Mouse (Mus musculus): ENCODE measurements around the gene Myo18b. TPM values are rescaled to one million over a fixed set of nuclear protein-coding genes. Genes with fewer than 3 reads are reported as not detected.

The Myo18b gene
- total and polyA plus RNA-seq, 3 experiments = not detected

GRCm38 (mm10) chr5:112771376-112771901, 124.7 kb downstream of the Myo18b start:
- Histone ChIP-seq H3K4me3 (replicated peaks in 1 of 3; ENCODE audit: low read depth in 2 of 3, low read length in 2 of 3, poor library complexity in 1 of 3) (no peak overlapping the region), H3K9me3 (replicated peaks; ENCODE audit: low read length) (peaks cover 77% of the 10 kb centered on the region), H3K27ac (ENCODE audit: insufficient read depth, low read depth) (no peak overlapping the region), H3K36me3 (replicated peaks in 1 of 2; ENCODE audit: control insufficient read depth in 1 of 2, insufficient read depth in 1 of 2, low read length in 1 of 2) (no peaks in the 10 kb centered on the region), H3K9ac (ENCODE audit: insufficient read depth, low read depth) (no peak overlapping the region), H3K27me3 (replicated peaks) (no peaks in the 10 kb centered on the region), H3K79me2 (replicated peaks; ENCODE audit: control insufficient read depth, extremely low read depth, insufficient read depth, poor library complexity, severe bottlenecking) (no peaks in the 10 kb centered on the region), H3K4me2 (ENCODE audit: insufficient read depth, low read depth, poor library complexity, severe bottlenecking) (no peak overlapping the region), H3K4me1 (ENCODE audit: control insufficient read depth in 1 of 2, insufficient read depth in 2 of 2) (no peaks in the 10 kb centered on the region)
- TF ChIP-seq MYC (IDR thresholded peaks at IDR 0.05; ENCODE audit: low read depth, low read length) (no peak), POLR2A (IDR thresholded peaks at IDR 0.05; ENCODE audit: low read depth, low read length) (no peak), CTCF (conservative IDR thresholded peaks at IDR 0.05 in 1 of 2, IDR thresholded peaks at IDR 0.05 in 1 of 2; ENCODE audit: low read depth in 2 of 2, low read length in 2 of 2) (no peak), ZMIZ1 (IDR thresholded peaks at IDR 0.05; ENCODE audit: low read depth, low read length) (no peak), USF1 (IDR thresholded peaks at IDR 0.05; ENCODE audit: low read depth, low read length) (no peak), TCF12 (IDR thresholded peaks at IDR 0.05; ENCODE audit: low read depth, low read length) (no peak), PAX5 (IDR thresholded peaks at IDR 0.05; ENCODE audit: low read length) (no peak), USF2 (conservative IDR thresholded peaks at IDR 0.05; ENCODE audit: low read depth, low read length) (no peak), EP300 (IDR thresholded peaks at IDR 0.05; ENCODE audit: low read length) (no peak), IRF4 (IDR thresholded peaks at IDR 0.05; ENCODE audit: low read depth, low read length) (no peak), ZKSCAN1 (IDR thresholded peaks at IDR 0.05; ENCODE audit: borderline replicate concordance, low read depth, low read length) (no peak), ELF1 (IDR thresholded peaks at IDR 0.05; ENCODE audit: low read depth, low read length) (no peak), RCOR1 (conservative IDR thresholded peaks at IDR 0.05; ENCODE audit: low read depth, low read length) (no peak), SIN3A (IDR thresholded peaks at IDR 0.05; ENCODE audit: low read length) (no peak)
- dilution Hi-C loops (cut with MboI; ENCODE audit: extremely low pct_ligation_motif_present, extremely low pct_unique_long_range_greater_than_20kb, low sequenced_read_pairs) = no loop called here
- in situ Hi-C loops (cut with MboI; ENCODE audit: low pct_ligation_motif_present, low pct_unique_long_range_greater_than_20kb, low sequenced_read_pairs) = no loop called here
- DNase-seq (ENCODE audit: extremely low read depth) = no peak

- DNase-seq (ENCODE audit: extremely low read depth) = no peak
- H3K4me2 ChIP-seq (ENCODE audit: insufficient read depth, low read depth, poor library complexity, severe bottlenecking) = no peak overlapping the region
- dilution Hi-C loops (cut with MboI; ENCODE audit: extremely low pct_ligation_motif_present, extremely low pct_unique_long_range_greater_than_20kb, low sequenced_read_pairs) (no loop called here), in situ Hi-C loops (cut with MboI; ENCODE audit: low pct_ligation_motif_present, low pct_unique_long_range_greater_than_20kb, low sequenced_read_pairs) (no loop called here)
- H3K9ac ChIP-seq (ENCODE audit: insufficient read depth, low read depth) = no peak overlapping the region
- H3K79me2 ChIP-seq (replicated peaks; ENCODE audit: control insufficient read depth, extremely low read depth, insufficient read depth, poor library complexity, severe bottlenecking) = no peaks in the 10 kb centered on the region
- no peak overlapping the region for H3K4me3 ChIP-seq (replicated peaks in 1 of 3; ENCODE audit: low read depth in 2 of 3, low read length in 2 of 3, poor library complexity in 1 of 3)
- no peaks in the 10 kb centered on the region for H3K27me3 ChIP-seq (replicated peaks)
- no peaks in the 10 kb centered on the region for H3K4me1 ChIP-seq (ENCODE audit: control insufficient read depth in 1 of 2, insufficient read depth in 2 of 2)
- TF ChIP-seq MAFK (IDR thresholded peaks at IDR 0.05; ENCODE audit: insufficient replicate concordance, low read length) (no peak), POLR2A (IDR thresholded peaks at IDR 0.05; ENCODE audit: low read depth, low read length) (no peak), MAZ (IDR thresholded peaks at IDR 0.05; ENCODE audit: low read depth, low read length) (no peak), CHD1 (IDR thresholded peaks at IDR 0.05; ENCODE audit: low read depth, low read length) (no peak), POLR2AphosphoS2 (IDR thresholded peaks at IDR 0.05; ENCODE audit: low read depth, low read length) (no peak), TCF12 (IDR thresholded peaks at IDR 0.05; ENCODE audit: low read depth, low read length) (no peak), ZMIZ1 (IDR thresholded peaks at IDR 0.05; ENCODE audit: low read depth, low read length) (no peak), MXI1 (IDR thresholded peaks at IDR 0.05; ENCODE audit: low read depth, low read length) (no peak), RAD21 (IDR thresholded peaks at IDR 0.05; ENCODE audit: low read depth, low read length) (no peak), ETS1 (conservative IDR thresholded peaks at IDR 0.05; ENCODE audit: low read depth, low read length) (no peak), IRF4 (IDR thresholded peaks at IDR 0.05; ENCODE audit: low read depth, low read length) (no peak)
- peaks cover 80% of the 10 kb centered on the region for H3K9me3 ChIP-seq (replicated peaks; ENCODE audit: low read length)
- H3K36me3 ChIP-seq (replicated peaks in 1 of 2; ENCODE audit: control insufficient read depth in 1 of 2, insufficient read depth in 1 of 2, low read length in 1 of 2) = no peaks in the 10 kb centered on the region
- H3K27ac ChIP-seq (ENCODE audit: insufficient read depth, low read depth) = no peak overlapping the region
These were observed 126.4 kb downstream of the Myo18b start for GRCm38 (mm10) chr5:112769721-112770119.
